Mouse (Mus musculus) spleen, postnatal 14 days (tissue): ENCODE measurements around the gene Scin.

Source experiments
- DNase-seq, 2 experiments: peaks; one replicate each; pipeline ENCODE4 v3.0.0; 2021 to 2022; ENCODE audit warnings: low spot score in 2 of 2

Scin gene

GRCm38 (mm10) chr12:40027444-40027843 is 106.6 kb downstream of the Scin start:
- no peak for DNase-seq

- no peak for DNase-seq
Observed at GRCm38 (mm10) chr12:40023918-40024317, 110.1 kb downstream of the Scin start.

- no peak for DNase-seq
Observed at GRCm38 (mm10) chr12:40023014-40023642, 110.9 kb downstream of the Scin start.

- no peak for DNase-seq
Observed at GRCm38 (mm10) chr12:40022344-40022743, 111.7 kb downstream of the Scin start.

GRCm38 (mm10) chr12:40017955-40018505 is 116.0 kb downstream of the Scin start:
- DNase-seq, result no peak

- peak in 1 of 2 experiments; percentile 14 for DNase-seq
Observed at GRCm38 (mm10) chr12:40016648-40017460, 117.2 kb downstream of the Scin start.

- no peak for DNase-seq
Observed at GRCm38 (mm10) chr12:40016068-40016467, 118.0 kb downstream of the Scin start.

GRCm38 (mm10) chr12:40009866-40010265 is 124.2 kb downstream of the Scin start:
- no peak for DNase-seq
